Mouse (Mus musculus) mouse embryonic stem cell (cell line): ENCODE results near the gene Ccdc158.

ENCODE experiments used
- in situ Hi-C, 2 experiments: fragments of 300-500 bp; cut with MboI; formaldehyde crosslinking; loops; 1 replicate in 1 of 2; 3 replicates in 1 of 2; pipeline ENCODE4 v1.14.3; 2019 to 2020; ENCODE audit warnings: low sequenced_read_pairs in 2 of 2, low pct_unique_long_range_greater_than_20kb in 1 of 2, mixed read lengths in 1 of 2; ENCODE audit not compliant: unreplicated experiment in 1 of 2

Ccdc158 gene

DNA sequence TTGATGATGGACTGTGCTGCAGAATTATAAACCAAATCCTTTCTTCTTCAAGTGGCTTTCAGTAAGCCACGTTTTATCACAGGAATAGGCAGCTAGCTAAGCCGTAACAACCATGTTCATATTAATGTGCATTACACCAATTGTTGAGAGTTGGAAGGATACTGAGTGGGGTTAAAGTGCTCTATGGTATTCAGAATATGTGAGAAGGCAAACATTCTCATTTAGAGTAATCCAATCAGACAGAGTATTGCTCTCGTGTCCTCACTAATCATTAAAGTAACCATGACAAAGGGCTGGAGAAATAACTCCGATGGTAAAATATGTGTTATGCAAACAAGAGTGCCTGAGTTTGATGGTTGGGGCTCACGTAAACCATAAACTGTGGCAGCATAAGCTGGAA lies 53.2 kb downstream of the Ccdc158 start:
- in situ Hi-C loops = no loop called here

DNA sequence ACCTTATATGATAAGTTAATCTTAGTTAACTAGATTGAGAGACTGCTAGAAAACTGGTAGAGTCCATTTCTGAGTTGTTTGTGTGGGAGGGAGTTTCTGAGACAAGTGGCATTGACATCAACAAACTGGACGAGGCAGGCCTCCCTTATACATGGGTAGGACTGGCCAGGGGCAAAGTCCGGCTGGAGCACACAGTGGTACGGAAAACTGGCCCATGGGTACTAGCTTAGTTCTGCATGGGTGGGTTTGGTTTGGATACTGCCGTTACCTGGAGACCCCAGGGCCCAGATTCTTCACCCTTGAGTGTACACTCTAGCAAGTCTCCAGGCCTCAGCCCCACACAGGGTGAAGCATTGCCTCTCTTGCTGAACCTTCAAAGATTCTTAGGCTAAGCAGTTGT lies 62.3 kb downstream of the Ccdc158 start:
- in situ Hi-C loops = no loop called here

DNA sequence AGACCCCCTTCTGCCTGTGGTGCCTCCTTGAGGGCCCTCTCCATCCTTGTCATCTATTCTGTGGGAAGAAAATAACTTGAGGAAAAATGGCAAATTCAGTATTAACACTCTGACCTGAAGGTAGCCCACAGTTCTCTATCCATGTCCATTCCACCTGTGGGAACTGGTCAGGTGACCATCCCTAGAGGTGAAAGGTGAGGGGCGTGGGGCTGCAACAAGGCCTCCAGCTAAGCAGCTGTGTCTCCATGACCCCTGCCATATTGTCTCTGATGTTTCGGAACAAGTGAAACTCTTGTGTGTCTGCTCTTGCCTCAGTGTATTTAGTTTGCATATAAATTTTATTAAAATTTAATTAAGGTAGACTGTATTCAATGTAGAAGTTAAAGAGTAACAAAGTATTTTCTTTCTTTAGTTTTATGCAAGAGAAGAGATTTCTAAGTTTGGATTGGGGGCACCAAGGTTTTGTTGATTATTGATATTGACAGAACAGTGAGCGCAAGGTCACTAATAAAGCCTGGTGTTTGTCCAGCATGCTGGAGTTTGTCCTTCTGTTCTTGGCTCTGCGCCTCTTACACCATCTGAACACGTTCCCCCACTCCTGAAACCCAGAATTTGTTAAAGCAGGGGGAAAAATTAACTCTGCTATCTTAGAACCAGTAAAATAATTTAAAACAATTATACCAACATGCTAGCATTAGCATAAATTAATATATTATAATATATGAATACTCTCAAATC lies 67.4 kb downstream of the Ccdc158 start:
- in situ Hi-C loops = no loop called here

DNA sequence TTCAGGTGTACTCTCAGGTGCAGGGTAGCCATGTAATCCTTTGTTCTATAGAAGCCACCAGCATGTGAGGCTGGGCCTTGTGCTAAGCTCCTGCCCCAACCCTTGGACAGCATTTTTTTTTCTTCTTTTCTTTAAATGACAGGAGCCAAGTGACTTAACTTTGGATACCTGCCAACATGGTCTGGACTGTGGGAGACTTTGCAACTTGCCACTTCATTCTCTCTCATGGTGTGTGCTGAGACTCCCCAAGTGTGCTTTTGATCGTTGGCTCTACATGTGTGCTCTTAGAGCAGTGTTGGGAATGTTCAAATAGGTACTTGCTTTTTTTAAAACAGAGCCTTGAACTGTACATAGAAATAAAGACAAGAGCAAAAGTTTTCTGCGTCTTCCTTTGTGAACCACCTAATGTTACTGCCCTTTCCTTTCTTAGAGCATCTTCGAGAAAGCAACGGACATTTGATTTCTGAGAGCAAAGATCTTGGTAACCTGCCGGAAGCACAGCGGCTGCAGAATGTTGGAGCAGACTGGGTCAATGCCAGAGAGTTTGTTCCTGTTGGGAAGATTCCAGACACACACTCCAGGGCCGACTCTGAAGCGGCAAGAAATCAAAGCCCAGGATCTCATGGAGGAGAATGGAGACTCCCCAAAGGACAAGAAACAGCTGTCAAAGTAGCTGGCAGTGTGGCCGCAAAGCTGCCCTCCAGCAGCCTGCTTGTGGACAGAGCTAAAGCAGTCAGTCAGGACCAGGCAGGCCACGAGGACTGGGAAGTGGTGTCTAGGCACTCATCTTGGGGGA lies 70.4 kb downstream of the Ccdc158 start:
- in situ Hi-C loops = no loop called here

DNA sequence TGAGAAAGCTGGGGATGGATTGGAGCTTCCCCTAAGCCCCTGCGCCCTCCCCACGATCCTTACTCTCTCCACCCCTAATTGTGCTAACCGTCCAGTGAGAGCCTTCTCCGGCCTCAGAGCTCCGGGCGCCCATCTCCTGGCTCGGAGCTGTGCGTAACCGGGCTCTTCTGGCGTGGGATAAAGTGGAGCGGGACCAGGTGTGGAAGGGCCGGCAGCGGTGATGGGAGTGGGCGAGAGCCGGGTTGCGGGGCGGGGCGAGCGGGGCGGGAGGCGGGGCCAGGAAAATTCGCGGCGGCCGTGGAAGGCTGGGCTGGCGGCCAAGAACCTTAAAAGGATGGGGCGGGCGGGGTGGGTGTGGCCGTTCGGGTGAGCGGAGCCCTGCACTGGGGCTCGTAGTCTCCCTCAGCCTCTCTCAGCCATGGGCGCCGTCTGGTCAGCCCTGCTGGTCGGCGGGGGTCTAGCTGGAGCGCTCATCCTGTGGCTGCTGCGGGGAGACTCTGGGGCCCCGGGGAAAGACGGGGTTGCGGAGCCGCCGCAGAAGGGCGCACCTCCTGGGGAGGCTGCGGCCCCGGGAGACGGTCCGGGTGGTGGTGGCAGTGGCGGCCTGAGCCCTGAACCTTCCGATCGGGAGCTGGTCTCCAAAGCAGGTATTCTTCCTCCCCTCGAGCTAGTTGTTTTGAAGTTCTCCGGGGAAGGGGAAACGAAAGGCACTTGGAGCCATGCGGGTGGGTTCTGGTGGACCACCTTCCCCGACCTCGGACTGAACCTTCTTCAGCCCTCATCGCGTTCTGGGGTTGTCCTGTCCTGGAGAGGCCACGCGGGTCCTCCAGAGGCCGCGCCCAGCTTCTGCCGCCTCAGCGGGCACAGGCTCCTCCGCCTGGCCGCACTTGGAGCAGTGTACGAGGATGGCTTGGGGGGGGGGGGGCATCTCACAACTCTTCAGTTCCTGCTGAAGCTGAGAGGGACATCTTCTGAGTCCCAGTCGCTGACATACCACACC lies 72.1 kb downstream of the Ccdc158 start, which contains the start of gene Stbd1:
Gene Stbd1, plus strand, starts transcription at position 351 of the 1,000 bp plus-strand sequence.
- in situ Hi-C loops = no loop called here

DNA sequence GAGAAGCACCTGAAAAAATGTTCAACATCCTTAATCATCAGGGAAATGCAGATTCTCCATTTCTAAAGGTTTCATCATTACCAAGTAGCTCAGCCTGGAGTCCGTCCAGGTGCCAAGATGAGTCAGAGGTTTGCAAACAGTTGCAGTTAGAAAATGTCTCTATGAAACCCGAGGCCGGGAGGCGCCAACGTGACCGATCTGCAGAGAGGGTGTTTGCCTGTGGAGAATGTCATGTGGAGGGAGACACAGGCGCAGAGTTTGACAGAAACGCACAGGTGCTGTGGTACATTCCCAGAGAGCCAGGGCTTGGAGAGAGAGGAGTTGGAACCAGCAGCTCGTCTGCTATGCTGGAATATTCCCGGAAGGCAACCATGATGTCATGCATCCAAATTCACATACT lies 76.0 kb downstream of the Ccdc158 start:
- in situ Hi-C loops = no loop called here

DNA sequence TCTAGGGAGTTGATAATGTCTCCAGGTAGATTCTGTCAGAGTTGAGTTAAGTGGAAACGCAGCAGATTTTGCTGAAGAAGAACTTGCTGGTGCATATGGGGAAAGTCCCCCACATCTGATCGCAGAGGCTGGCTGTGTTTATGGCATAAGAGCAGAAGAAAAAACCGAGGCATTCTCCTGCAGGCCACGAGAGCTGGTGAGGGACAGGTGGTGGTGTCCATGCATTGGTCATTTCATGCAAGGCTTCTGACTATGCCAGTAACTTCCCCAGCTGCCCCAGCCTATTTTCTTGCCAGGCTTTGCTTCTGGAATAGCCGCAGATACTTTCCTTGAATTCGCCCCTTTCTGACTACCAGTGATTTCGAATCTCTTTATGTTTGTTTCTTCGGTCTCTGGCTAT lies 78.2 kb downstream of the Ccdc158 start:
- in situ Hi-C loops = no loop called here

DNA sequence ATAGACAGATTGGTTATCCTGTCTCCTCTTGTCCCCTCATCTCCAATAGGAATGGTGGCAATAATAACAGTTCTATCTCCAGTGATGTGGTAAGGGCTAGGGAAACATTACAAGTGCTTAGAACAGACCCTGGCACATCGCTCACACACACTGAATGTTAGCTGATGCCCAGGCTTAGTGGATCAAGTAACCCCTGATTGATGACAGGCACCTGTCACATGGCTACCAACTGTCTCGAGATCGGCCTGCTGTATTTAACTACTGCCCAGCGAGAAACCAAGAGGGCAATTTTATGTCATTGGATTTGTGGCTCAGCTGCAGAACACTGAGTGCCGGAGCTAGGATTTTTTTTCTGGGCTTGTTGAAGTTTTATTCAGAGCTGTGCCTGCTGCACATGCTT lies 80.0 kb downstream of the Ccdc158 start:
- in situ Hi-C loops = no loop called here

DNA sequence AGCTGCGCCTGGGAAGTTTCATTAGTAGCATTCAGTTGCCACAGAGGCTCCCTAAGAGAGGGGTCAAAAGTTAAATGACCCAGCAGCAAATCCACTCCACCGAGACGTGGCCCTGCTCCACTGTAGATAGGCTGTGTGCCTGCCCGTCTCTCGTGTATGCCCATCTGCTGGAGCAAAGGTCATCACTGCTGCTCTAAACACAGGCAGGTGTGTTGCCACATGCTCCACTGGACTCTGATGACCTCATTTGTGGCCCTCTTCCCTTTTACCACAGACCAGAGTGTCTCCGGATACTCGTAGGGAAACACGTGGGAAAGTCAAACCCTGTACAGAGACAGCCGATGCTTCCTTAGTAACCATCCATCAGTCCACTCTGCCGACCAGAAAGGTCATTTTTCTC lies 89.1 kb downstream of the Ccdc158 start:
- in situ Hi-C loops = no loop called here

DNA sequence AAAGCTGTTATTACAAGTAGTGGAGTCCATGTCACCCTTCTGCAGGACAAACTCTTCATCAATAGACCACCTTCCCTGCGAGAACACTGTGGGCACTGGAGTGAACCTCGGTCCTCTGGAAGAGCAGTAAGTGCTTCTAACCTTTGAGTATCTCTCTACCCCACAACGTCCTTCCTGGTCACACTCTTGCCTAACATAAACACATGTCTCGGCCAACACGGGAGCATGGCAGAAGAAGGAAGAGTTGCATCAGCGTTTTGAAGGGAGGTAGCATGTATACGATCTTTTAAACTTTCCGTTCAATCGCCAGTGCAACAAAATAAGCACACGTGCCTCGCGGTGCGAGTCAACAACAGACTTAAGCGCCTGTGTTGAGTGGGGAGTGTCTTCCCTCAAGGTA lies 95.5 kb downstream of the Ccdc158 start:
- in situ Hi-C loops = no loop called here

DNA sequence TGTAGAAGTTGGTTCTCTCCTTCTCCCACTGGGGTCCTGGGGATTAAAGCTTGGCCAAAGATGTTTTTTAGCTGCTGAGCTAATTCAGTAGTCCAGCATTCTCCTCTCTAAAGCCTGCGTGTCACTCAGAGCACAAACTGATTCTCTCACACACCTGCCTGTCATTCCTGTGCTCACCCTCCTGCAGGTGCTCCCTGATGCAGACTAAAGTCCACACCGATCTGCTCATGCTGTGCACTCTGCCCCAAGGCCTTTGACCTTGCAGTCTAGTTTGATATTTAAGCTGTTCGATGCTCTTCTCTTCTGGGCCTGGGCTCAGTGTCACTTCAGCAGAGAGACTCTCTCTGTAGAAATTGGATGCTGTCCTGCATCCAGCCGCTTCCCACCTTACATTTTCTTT lies 103.8 kb downstream of the Ccdc158 start:
- in situ Hi-C loops = no loop called here

DNA sequence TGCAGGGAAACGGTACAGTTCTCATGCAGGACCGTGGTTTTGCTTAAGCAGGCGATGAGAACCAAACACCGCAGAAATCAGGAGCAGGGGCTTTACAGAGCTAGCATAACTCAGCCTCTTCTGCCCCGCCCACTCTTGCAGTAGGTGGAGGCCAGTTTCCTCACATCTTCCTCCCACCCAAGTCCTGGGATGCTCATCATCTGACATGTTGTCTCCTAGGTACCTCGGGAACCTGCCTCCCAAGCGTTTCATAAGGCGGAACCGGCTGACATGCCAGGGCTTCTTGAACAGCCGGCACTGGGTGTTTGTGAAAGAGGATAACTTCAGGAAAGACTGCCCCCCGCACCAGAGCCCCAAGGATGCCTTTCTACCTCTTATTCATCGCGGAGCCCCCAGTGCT lies 113.1 kb downstream of the Ccdc158 start:
- in situ Hi-C loops = no loop called here

DNA sequence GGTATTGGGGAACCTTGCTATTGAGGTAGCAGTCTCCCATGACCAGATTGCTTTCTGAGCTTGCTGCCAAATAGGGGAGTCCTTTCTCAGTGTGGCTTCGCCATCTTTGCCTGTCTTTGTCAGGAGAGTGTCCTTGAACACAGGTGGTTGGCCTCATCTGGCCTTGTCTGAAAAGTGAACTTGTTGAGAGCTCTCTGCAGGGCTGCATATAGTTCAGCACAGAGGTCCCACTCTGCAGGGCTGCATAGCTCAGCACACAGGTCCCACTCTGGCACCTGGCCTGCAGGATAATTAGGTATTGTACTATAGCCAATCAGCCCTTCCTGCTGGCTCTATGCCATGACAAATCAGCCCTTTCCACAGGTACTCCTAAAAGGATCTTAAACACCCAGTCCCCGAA lies 114.9 kb downstream of the Ccdc158 start:
- in situ Hi-C loops = no loop called here
